Mouse (Mus musculus): ENCODE results near the gene Tspan33. TPM values are rescaled to one million over a fixed set of nuclear protein-coding genes. Genes with fewer than 3 reads are reported as not detected.
A peak's percentile ranks its signal among the peaks of the same experiment; 100 is the strongest.

Gene Tspan33
- polyA plus RNA-seq, 3 experiments from 2014 or later: 0.12 to 0.39 TPM; not detected in 1

DNA sequence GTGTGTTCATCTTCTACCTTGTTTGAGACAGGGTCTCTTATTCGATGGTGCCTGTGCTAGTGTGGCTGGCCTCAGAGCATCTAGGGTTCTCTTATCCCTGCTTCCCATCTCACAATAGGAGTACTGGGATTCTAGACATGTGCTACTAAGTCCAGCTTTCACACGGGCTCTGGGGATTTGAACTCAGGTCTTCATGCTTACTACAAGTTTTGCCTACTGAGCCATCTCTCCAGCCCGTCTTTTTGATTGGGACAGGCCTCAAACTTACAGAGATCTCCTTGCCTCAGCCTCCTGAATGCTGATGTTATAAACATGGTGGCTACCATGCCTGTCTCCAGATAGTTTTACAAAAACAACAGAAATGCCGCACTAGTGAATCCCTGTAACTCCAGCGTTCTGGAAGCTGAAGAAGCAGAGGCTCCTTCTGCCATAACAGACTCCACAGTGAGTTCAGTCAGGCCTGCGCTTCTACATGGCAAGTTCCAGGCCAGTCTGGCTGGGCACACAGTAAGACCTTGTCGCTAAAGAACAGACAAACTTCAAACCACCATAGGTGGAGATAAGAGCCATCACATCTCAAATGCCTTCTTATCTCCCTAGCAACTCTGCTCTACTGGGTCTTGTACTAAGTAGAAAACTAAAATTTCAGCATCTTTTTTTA lies 5.2 kb downstream of the Tspan33 start:
- ATAC-seq: no peak

DNA sequence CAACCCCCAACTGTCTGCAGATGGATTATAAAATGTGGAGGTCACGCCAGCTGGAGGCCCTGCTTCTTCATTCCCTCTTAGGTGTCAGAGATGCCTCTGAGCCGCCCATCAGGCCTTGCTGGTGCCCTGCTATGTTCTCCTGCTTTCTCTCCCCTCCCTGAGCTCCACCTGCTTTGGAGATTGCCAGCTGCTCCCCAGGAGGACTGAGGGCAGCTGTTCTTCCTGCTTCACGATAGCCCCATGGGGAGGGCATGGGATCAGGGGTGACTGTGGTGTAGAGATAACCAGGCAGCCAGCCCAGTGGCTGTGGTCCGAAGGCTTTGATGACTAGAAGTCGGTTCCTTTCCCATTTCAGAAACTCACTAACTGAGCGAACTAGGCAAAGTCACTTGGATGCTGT lies 7.0 kb downstream of the Tspan33 start:
- ATAC-seq: no peak

DNA sequence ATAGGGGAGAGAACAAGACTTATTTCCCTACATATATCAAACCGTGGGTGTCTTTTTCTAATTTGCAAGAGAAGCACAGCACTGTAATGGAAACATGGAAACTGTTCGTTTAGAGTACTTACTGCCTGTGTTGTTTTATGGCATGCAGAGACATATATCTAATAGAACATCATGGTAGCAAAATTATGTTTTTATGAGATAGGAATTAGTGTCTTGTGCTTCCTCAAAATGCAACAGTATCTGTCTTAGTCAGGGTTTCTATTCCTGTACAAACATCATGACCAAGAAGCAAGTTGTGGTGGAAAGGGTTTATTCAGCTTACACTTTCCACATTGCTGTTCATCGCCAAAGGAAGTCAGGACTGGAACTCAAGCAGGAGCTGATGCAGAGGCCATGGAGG lies 8.1 kb downstream of the Tspan33 start:
- no peak for ATAC-seq

DNA sequence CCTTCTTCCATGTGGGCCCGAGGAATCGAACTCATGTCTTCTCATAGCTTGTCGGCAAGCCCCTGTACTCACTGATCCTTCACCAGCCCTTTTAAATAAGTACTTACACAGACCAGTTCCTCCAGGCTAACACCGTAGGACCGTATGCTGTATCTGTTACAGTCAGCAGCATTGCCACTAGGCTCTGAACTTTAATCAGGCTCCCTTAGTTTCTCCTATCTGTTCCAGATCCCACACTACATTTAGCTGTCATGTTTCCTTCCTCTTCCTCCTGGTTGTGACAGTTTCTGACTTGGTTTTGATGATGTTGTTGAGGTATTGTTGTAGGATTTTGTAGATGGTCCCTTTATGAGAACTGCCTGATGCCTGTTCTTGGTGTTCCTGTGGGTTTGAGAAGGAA lies 10.1 kb downstream of the Tspan33 start:
- ATAC-seq: no peak

DNA sequence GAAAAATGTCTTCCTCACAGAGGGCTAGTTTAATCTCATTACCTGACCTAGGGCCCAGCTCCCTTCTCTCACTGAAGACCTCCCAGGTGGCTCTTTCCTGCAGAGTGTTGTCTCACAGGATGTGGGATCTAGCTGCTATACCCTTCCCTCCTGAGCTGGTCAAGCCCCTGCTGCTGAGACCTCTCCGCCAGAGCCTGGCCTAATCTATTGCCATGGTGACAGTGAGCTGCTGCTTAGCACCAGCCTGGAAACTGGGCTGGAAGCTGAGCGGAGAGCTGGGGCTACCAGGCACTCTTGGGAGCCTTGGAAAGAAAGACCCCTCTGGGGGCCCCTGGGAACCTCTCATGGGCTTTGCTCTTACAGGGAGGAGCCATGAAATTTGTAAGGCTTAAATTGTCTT lies 13.9 kb downstream of the Tspan33 start:
- no peak for ATAC-seq

DNA sequence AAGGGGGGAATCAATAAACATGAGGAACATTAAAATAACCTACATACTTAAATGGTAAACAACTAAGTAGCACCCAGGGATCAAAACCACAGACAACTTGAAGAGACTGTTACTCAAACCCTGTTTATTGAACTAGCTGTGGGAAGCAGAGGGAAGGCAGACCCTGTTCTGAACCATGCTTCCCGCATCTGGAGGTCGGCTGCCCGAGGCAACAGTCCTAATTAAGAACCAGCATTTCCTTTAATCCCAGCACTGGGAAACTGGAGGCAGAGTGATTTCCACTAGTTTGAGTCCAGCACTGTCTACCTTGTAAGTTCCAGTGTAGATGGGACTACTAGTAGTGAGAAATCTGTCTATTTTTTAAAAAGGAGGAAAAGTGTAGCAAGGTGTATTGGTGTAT lies 17.3 kb downstream of the Tspan33 start:
- no peak for ATAC-seq

DNA sequence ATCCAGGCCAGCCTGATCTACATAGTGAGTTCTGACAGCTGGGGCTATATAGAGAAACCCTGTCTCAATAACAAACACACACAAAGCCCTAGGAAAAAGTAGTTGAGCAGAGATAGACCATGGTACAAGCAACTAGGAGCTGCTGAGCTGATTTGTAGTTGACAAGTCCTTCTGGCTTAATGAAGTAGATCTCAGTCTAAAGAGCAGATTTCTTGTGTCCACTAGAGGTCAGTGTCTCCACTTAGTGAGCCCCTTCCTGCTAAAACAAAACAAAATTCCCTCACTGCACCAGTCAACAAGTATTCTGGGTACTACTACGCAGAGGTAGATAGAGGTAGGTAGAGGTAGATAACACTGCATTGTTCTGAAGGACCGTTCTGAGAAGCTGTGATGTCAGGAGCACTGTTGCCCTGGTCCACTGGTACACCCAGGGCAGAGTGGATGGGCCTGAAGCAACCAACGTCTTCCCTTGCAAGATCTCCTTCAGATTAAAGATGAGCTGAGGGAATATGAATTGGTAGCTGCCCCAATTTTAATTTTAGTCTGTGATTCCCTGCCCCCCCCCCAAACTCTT lies 18.1 kb downstream of the Tspan33 start:
- peak; percentile 43 for ATAC-seq

DNA sequence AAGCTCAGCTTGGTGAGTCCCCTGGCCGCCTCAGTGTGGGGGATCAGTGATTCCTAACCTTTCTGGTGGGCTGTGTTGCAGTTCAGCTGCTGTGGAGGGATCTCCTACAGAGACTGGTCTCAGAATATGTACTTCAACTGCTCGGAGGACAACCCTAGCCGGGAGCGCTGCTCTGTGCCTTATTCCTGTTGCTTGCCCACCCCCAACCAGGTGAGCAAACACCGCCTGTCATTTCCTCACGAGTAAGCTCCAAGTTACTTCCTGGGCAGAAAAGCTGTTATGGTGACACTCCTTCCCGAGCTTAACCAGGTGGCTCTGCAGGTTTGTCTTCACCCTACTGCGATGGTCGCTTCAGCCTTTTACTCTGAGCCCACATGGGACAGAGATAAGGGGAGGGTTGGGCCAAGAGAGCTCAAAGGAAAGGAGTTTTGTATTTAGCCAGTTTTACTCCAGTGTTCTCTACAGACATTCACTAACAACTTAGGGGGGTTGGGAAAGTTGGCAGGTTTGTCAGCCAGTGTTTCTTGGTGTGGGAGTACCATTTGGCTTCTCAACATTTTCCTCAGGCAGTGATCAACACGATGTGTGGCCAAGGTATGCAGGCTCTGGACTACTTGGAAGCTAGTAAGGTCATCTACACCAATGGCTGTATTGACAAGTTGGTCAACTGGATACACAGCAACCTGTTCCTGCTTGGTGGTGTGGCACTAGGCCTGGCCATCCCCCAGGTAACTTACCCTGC lies 22.8 kb downstream of the Tspan33 start:
- ATAC-seq: no peak

DNA sequence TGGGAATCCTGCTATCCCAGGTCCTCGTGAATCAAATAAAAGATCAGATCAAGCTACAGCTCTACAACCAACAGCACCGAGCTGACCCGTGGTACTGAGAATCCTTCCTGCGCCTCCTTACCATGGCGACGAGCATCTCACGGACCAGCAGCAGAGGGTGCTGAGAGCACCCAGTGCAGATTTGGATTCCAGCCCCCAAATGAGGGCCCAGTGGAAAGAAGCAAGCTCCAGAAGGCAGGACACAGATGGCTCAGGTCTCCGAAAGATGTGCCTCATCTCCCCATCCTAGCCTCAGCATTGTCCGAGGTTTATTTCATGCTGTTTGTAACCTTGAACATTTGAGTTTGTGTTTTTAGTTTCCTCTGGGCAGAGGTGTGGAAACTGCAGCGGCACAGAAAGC lies 23.5 kb downstream of the Tspan33 start:
- no peak for ATAC-seq

DNA sequence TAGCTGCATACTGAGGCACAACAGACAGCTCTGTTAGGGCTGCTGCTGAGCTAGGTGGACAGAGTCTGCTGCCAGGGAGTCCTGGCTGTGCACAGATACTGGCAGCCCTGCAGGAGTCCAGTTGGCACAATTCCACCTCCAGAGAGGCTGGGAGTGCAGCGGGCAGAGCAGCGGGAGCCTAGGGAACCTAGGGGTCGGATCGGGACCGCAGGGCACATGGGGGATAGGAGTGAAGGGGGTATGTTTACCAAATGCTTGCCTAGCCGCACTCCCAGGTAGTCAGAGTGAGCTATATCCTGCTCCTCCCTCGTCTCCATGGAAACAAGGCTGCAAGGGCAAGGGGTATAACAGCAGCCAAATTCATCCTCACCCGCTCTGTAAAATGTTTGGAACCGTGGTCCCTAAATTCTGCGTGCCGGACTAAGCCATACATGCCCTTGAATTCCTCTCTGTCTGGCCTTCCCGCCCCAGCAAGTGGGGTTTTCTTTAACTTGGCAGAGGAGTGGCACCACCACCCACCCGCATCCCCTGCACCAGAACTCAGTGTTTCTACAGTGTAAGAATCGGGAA lies 24.0 kb downstream of the Tspan33 start:
- no peak for ATAC-seq

DNA sequence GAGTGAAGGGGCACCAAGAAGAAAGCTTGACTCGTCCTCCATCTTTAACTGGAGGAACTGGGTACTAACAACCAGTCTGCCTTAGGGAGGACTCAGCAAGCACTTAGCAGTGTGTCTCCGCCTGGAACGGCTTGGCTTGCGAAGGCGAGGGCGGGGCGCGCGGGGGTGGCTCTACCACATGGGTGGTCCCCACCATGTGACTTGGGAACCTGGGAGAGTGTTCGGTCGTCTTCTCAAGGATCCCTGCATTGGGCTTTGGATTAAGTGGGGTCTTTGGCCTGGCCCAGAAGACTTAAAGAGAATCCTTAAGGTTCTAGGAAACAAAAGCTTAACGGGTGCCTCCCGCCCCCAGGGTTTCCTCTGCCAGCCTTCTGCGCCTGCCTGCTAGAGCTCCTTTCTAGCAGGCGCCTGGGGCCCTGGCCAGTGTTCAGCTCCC lies 24.9 kb downstream of the Tspan33 start:
- ATAC-seq: no peak

DNA sequence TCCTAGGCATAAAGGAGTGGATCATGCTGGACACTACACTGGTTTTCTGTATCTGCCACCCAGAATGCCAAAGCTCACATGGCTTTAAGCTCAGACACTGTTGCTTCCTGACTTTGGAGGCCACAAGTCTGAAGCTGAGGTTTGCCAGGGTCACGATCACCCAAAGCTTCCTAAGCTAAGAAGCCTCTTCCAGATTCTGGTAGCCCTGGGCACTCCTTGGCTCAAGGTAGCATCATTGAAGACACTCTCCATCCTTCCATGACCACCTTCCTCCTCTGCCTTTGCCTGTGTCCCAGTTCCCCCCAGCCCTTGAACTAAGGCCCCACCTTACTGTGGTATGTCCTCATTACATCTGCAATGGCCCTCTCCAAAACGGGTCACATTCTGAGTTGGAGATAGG lies 27.9 kb downstream of the Tspan33 start:
- no peak for ATAC-seq

DNA sequence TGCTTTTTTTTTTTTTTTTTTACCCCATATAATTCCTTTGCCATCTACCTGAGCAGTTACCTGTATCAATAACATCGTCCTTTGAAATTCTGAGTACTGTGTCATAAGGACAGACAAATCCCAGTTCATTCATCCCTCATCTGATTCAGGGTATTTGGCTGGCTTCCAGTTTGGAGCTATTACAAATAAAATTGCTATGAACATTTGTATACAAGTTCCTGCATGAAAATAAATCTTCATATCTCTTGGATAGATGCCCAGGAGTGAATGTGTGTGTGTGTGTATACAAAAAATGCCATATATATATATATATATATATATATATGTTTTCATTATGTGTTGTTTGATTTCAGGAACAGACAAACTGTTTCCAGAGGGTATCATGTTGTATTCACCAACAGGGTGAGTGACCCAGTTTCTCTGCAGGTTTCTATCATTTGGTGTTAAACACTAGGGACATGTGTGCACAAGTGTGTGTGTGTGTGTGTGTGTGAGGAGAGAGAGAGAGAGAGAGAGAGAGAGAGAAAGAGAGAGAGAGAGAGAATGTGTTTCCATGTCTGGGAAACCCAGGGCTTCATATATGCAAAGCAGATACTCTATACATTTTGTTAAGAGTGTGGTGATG lies 32.7 kb downstream of the Tspan33 start:
- no peak for ATAC-seq

DNA sequence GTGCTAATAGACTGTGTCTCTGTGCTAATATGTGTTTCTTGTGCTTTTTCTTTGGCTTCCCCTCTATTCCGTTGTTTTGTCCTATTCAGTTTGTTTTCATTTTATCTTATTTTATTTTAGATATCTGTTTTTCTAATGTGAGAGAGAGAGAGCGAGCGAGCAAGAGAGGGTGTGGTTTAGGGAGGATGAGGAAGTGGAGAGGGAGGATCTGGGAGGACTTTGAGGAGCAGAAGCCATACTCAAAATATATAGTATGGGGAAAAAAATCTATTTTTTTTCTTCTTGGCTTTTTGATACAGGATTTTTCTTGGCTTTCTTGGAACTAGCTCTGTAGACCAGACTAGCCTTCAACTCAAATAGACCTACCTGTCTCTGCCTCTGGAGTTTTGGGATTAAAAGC lies 34.0 kb downstream of the Tspan33 start:
- no peak for ATAC-seq

DNA sequence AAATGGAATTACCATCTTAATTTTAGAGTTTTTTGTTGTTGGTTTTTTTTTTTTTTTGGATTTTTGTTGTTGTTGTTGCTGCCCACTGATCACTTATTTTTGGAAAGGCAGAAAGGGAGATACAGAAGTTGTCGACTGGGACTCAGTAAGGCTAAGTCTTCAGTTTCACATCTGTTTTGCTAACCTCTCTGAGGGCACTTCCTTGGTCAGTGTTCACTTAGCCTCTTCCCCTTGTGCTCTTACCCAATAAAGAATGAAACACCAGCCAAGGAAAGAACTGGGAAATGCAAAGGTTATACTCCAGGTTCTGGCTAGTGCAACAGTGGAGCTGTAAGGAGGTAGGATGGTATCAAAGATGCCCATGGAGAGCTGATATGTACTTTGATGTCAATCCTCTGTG lies 35.5 kb downstream of the Tspan33 start:
- no peak for ATAC-seq

DNA sequence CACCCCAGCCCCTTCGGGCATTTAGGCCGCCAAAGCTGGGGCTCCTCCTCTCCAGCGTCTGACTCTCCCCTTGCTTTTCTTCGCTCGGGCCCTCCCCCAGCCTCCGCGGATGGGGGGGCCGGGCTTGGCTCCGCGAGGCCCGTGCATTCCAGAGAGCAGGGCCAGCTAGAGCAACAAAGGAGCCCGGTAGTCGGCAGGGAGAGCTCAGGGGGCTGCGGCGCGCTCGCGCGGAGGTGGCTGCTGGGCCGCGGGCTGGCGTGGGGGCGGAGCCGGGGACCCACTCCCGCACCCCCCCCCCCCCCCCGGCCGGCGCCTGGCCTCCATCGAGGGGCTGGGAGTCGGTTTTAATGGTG lies 41.3 kb downstream of the Tspan33 start, which contains the start of gene Smo:
TSS of gene Smo (plus strand) at position 168 of the 353 bp plus-strand sequence.
- no peak for ATAC-seq

DNA sequence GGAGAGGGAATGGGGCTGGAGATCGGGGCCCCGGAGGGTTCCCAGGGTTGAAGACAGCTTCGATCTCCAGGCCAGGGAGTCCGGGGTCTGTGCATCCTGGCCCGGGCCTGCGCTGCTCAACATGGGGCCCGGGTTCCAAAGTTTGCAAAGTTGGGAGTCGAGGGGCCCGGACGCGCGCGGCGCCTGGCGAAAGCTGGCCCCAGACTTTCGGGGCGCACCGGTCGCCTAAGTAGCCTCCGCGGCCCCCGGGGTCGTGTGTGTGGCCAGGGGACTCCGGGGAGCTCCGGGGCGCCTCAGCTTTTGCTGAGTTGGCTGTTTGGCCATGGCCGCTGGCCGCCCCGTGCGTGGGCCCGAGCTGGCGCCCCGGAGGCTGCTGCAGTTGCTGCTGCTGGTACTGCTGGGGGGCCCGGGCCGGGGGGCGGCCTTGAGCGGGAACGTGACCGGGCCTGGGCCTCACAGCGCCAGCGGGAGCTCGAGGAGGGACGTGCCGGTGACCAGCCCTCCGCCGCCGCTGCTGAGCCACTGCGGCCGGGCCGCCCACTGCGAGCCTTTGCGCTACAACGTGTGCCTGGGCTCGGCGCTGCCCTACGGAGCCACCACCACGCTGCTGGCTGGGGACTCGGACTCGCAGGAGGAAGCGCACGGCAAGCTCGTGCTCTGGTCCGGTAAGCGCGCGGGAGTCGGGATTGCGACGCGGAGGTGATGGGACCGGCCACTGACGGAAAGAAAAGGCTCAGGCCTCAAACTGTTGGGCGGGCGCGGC lies 41.8 kb downstream of the Tspan33 start:
- ATAC-seq: peak; percentile 25

DNA sequence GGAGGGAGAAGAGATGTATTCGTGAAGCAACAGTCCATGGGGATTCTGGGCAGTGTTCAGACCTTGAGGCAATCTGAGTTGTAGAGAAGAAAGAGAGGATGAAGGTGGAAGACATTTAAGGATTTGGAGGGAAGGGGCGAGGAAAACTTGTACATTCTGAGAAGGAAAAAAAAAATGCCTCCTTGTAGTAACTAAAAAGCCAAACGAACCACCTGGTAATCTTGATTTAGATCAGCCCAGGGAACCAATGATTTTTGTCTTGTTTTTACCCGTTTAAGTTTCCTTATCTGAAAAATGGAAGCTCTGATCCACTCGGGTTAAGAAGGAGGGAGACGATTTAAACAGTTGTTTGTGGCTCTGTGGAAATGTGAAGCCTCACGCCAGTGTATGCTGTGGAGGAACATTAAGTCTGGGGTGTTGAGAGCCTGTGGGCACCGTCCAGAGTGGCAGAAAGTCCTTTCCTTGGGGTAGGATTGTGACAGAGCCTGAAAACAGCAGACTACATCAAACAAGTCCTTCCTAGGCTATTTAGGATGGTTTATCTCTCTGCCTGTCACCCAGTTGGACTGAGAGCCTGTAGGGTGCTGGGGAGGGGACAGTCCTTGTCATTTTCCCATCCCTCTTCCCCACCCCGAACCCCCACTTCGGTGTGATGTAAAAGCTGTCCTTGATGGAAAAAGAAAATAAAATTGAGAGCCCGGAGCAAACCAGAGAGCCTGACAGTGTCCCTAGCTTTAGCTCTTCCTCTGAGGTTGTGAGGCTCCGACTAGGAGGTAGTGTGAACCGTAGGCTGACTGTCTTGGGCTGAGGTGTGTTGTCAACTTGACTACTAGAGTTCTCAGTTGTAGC lies 42.8 kb downstream of the Tspan33 start:
- no peak for ATAC-seq

DNA sequence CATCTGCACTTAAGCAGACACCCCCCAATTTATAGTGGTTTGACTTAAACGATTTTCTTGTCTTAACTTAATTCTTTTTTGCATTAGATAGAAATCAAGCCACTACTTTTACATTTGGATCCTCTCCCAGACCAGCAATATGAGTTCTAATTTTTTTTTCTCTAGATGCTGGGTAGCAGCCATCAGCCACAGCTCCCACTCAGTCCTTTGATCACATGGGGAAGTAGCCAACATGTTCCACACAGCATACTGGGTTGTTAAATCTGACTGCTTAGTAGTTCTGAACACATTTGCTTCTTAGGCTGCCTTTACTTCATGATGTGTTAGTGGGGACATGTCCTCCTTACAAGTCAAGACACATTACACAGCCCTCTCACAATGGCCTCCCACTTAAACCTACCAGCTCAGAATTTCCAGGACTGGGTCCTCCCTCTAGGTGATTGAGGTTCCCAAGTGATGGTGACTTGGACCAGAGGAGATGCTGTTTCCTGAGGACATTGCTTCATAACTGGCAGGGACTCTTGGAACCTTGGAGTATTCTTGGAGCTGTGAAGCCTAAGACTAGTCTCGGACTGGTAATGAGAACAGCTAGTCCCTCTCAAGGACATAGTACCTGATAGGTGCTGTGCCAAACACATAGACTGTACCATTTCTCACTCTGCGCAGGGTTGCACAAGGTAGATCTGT lies 57.6 kb downstream of the Tspan33 start:
- no peak for ATAC-seq

DNA sequence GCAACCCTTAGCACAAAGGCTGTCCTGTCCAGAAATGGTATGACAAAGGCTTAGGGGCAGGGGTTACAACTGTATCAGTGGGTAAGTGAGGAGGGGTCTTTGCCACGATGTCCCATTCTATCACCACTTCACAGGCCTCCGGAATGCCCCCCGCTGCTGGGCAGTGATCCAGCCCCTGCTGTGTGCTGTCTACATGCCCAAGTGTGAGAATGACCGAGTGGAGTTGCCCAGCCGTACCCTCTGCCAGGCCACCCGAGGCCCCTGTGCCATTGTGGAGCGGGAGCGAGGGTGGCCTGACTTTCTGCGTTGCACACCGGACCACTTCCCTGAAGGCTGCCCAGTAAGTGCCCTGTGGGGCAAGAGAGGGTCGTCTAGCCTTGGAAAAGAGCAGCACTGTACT lies 59.3 kb downstream of the Tspan33 start:
- no peak for ATAC-seq

DNA sequence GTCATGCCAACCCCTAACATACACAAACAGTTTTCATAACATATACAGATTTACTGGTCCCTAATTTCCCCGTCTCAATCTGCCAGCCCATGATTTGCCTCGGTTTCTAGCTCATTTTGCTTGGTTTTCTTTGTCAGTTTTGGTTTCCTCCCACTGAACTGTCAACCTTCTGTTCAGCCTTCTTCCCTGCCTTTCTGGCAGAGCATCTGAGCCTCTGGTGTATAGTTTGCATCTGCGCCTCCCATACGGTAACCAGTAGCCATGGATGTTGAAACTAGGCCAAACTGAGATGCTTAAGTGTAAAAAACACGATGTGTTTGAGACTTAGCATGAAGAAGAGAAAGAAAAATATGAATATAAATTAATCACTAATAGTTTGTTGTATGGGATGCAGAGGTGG lies 62.0 kb downstream of the Tspan33 start:
- no peak for ATAC-seq

Data from inflammation-experienced regulatory T-cells, adult 6 months (primary cell).